ENCODE assay signal across 12 mouse cellular contexts in the genomic region with DNA sequence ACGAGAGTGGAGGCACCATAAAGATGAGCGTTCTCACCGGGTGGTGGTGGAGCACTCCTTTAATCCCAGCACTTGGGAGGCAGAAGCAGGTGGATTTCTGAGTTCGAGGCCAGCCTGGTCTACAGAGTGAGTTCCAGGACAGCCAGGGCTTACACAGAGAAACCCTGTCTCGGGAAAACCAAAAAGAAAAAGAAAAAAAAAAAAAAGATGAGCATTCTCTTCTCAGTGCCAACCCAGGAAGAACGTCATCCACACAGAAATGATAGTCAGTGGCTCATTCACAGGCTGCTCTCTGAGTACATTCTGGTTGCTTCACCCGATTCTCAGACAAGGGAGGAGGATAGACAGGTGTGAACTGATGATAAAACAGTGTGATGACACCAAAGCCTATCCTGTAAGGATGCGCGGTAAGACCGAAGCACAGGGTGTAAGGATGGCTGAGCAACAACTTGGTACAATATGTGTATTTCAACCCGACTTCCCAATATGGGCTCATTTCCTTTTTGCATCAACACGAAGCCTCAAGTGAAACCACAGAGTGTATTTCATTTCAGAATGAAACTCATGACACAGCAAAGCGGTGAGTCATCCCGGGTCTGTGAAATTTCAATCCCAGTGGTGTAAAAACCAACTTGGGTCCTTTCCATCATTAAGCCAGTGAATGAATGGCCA.
A peak's percentile ranks its signal among the peaks of the same experiment; 100 is the strongest.
DNase-seq lines count a peak whose midpoint lies in the region; ATAC-seq lines count a peak whose summit lies in the region.
"Had no signal": no experiment of that assay in that cellular context is flagged by ENCODE, and none has a peak within 500 bp of the region (broad histone marks: within the 10 kb centered on the region; RNA-seq: fewer than 3 reads in every experiment).

No protein-coding gene starts in this region.

- H3K4me3 ChIP-seq in heart, embryonic 12.5 days: no peak overlapping the region
- H3K4me3 ChIP-seq in hindbrain, embryonic 16.5 days (ENCODE audit: low read length): no peak overlapping the region
- H3K4me3 ChIP-seq in forebrain, embryonic 15.5 days: no peak overlapping the region
- H3K4me3 ChIP-seq: forebrain, embryonic 10.5 days had no signal

- H3K27ac ChIP-seq in heart, embryonic 12.5 days (ENCODE audit: poor library complexity, severe bottlenecking): no peak overlapping the region
- no peak overlapping the region for H3K27ac ChIP-seq in hindbrain, embryonic 16.5 days (ENCODE audit: low read depth, low read length)
- H3K27ac ChIP-seq in forebrain, embryonic 15.5 days (replicated peaks): no peak overlapping the region
- H3K27ac ChIP-seq: forebrain, embryonic 10.5 days had no signal

- no peaks in the 10 kb centered on the region for H3K27me3 ChIP-seq in heart, embryonic 12.5 days (replicated peaks)
- no peaks in the 10 kb centered on the region for H3K27me3 ChIP-seq in hindbrain, embryonic 16.5 days (replicated peaks; ENCODE audit: control insufficient read depth, insufficient read depth, low read length)
- no peaks in the 10 kb centered on the region for H3K27me3 ChIP-seq in forebrain, embryonic 15.5 days

- no peaks in the 10 kb centered on the region for H3K4me1 ChIP-seq in heart, embryonic 12.5 days (replicated peaks)
- H3K4me1 ChIP-seq in hindbrain, embryonic 16.5 days (ENCODE audit: control insufficient read depth, insufficient read depth, low read depth, low read length): no peaks in the 10 kb centered on the region
- H3K4me1 ChIP-seq in forebrain, embryonic 15.5 days: no peaks in the 10 kb centered on the region
- H3K4me1 ChIP-seq: forebrain, embryonic 10.5 days had no signal

- no peaks in the 10 kb centered on the region for H3K36me3 ChIP-seq in heart, embryonic 12.5 days
- H3K36me3 ChIP-seq in hindbrain, embryonic 16.5 days (ENCODE audit: control insufficient read depth, insufficient read depth, low read length): no peaks in the 10 kb centered on the region
- no peaks in the 10 kb centered on the region for H3K36me3 ChIP-seq in forebrain, embryonic 15.5 days
- H3K36me3 ChIP-seq: forebrain, embryonic 10.5 days; G1E had no signal

- WGBS in heart, embryonic 12.5 days: 81% methylated on average over 14 of the region's 14 CpGs
- 90% methylated on average over 14 of the region's 14 CpGs for WGBS in hindbrain, embryonic 16.5 days
- 91% methylated on average over 14 of the region's 14 CpGs for WGBS in forebrain, embryonic 15.5 days

- no peak for ATAC-seq in heart, embryonic 12.5 days (ENCODE audit: insufficient number of reproducible peaks, low FRiP score)
- ATAC-seq in granulocyte monocyte progenitor cell, adult 5-6 weeks (replicated peaks; ENCODE audit: poor library complexity, severe bottlenecking): peak; percentile 91
- ATAC-seq in hindbrain, embryonic 16.5 days: no peak
- ATAC-seq in forebrain, embryonic 15.5 days (replicated peaks): no peak

- no peaks in the 10 kb centered on the region for H3K9me3 ChIP-seq in heart, embryonic 12.5 days (replicated peaks)
- no peaks in the 10 kb centered on the region for H3K9me3 ChIP-seq in hindbrain, embryonic 16.5 days (ENCODE audit: control insufficient read depth, low read length)
- H3K9me3 ChIP-seq in forebrain, embryonic 15.5 days: no peaks in the 10 kb centered on the region
- H3K9me3 ChIP-seq: forebrain, embryonic 10.5 days; G1E had no signal

- H3K4me2 ChIP-seq in heart, embryonic 12.5 days: no peak overlapping the region
- no peak overlapping the region for H3K4me2 ChIP-seq in hindbrain, embryonic 16.5 days (ENCODE audit: low read length)
- H3K4me2 ChIP-seq in forebrain, embryonic 15.5 days (replicated peaks): no peak overlapping the region

- DNase-seq in heart, adult 18-20 months: peak; percentile 19 to 58
- peak; percentile 10 for DNase-seq in thymus, postnatal 0 days (ENCODE audit: low spot score)
- no peak for DNase-seq in thymus, postnatal 10 days (ENCODE audit: low spot score in 2 of 2)
- no peak for DNase-seq in frontal cortex, postnatal 14 days (ENCODE audit: low spot score in 2 of 2)
- DNase-seq: cerebellum, adult 11 months; heart, postnatal 36 days had no signal

- no peak overlapping the region for H3K9ac ChIP-seq in heart, embryonic 12.5 days
- H3K9ac ChIP-seq in hindbrain, embryonic 16.5 days (ENCODE audit: low read depth, low read length): no peak overlapping the region
- no peak overlapping the region for H3K9ac ChIP-seq in forebrain, embryonic 15.5 days (replicated peaks)

Comparison
In these comparisons a context has a peak if more than half of its experiments do, and no peak if none do; other contexts are left out.
1. DNase-seq: peak in heart, adult 18-20 months (2 of 2) and thymus, postnatal 0 days (single experiment); none in thymus, postnatal 10 days (0 of 2) and frontal cortex, postnatal 14 days (0 of 2).